Mouse (Mus musculus) MEL (cell line): ENCODE results near the gene Gdi2.

Experiments used
- MAX ChIP-seq: IDR thresholded peaks from 2 replicates; pipeline ENCODE4 v1.6.1; 2011; ENCODE audit warnings: low read length, improper control_type of control experiment
- MEF2A ChIP-seq: IDR thresholded peaks from 2 replicates; pipeline ENCODE4 v1.6.1; 2014; ENCODE audit warnings: low read depth, mild to moderate bottlenecking, inconsistent platforms, low read length, improper control_type of control experiment; ENCODE audit not compliant: poor library complexity, insufficient replicate concordance, severe bottlenecking; ENCODE audit errors: extremely low read depth
- MXI1 ChIP-seq: IDR thresholded peaks from 2 replicates; pipeline ENCODE4 v1.6.1; 2011; ENCODE audit warnings: mild to moderate bottlenecking, low read depth, low read length, improper control_type of control experiment
- NRF1 ChIP-seq: IDR thresholded peaks from 2 replicates; pipeline ENCODE4 v1.6.1; 2014; ENCODE audit warnings: low read depth, mild to moderate bottlenecking, inconsistent platforms, low read length, improper control_type of control experiment, moderate library complexity; ENCODE audit not compliant: poor library complexity, insufficient read depth, severe bottlenecking
- POLR2A ChIP-seq, 2 experiments: IDR thresholded peaks; 2 replicates each; pipeline ENCODE4 v1.6.1; 2011 to 2012; ENCODE audit warnings: low read length in 2 of 2, mild to moderate bottlenecking in 2 of 2, control low read depth in 1 of 2, improper control_type of control experiment in 1 of 2, low read depth in 1 of 2, moderate library complexity in 1 of 2; ENCODE audit not compliant: control insufficient read depth in 1 of 2, insufficient read depth in 1 of 2, poor library complexity in 1 of 2
- ZC3H11A ChIP-seq: IDR thresholded peaks from 2 replicates; pipeline ENCODE4 v1.6.1; 2012; ENCODE audit warnings: low read depth, mild to moderate bottlenecking, inconsistent platforms, low read length, improper control_type of control experiment
- ZKSCAN1 ChIP-seq: IDR thresholded peaks from 2 replicates; pipeline ENCODE4 v1.6.1; 2012; ENCODE audit warnings: low read depth, mild to moderate bottlenecking, inconsistent platforms, low read length, improper control_type of control experiment, moderate library complexity
- ZNF384 ChIP-seq: IDR thresholded peaks from 2 replicates; pipeline ENCODE4 v1.6.1; 2012; ENCODE audit warnings: low read depth, mild to moderate bottlenecking, inconsistent platforms, low read length, improper control_type of control experiment

DNA sequence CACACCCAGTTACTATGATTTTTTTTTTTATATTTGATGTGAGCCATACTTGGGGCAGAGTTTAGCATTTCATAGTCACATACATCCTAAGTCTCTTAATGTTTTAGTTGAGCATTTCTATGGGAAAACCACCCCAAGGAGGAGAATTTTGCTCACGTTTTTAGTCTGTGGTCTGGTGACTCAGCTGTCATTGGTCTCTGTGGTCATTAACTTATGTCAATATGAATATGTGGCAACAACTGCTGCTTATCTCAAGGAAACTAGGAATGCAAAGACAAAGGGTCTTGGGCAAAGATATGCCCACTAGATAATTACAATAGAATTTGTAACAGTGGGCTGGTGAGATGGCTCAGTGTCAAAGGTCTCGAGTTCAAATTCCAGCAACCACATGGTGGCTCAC is 26.1 kb downstream of the Gdi2 start:
- TF ChIP-seq ZNF384, result no peak
- no peak for TF ChIP-seq NRF1
- no peak for TF ChIP-seq MAX
- TF ChIP-seq ZC3H11A, result no peak
- TF ChIP-seq MEF2A, result no peak
- no peak for TF ChIP-seq MXI1
- no peak for TF ChIP-seq POLR2A (IDR thresholded peaks at IDR 0.05; ENCODE audit: control insufficient read depth in 1 of 2, insufficient read depth in 1 of 2, low read depth in 1 of 2, low read length in 2 of 2, poor library complexity in 1 of 2)
- no peak for TF ChIP-seq ZKSCAN1
